Mouse (Mus musculus) midbrain, embryonic 11.5 days (tissue): ENCODE results near the gene Cpne7. TPM values are rescaled to one million over a fixed set of nuclear protein-coding genes. Genes with fewer than 3 reads are reported as not detected.

ENCODE experiments used
- ATAC-seq: fragments of 200-750 bp; cut with Nextera tagmentation; 2 replicates; pipeline ENCODE4 v1.8.0; 2017; ENCODE audit warnings: moderate TSS enrichment, moderate library complexity; ENCODE audit not compliant: low FRiP score
- DNase-seq: peaks from one replicate; pipeline ENCODE4 v3.0.0; 2015; ENCODE audit warnings: low spot score; ENCODE audit errors: missing footprints
- H3K27ac ChIP-seq: fragments of 300-500 bp; sonication (generic); 2 replicates; pipeline ENCODE4 v1.5.1; 2014; ENCODE audit warnings: low read depth, low read length
- H3K27me3 ChIP-seq: fragments of 300-500 bp; sonication (generic); 2 replicates; pipeline ENCODE4 v1.6.1; 2014; ENCODE audit warnings: mild to moderate bottlenecking, low read length, moderate library complexity, mixed read lengths; ENCODE audit not compliant: control insufficient read depth, insufficient read depth
- H3K36me3 ChIP-seq: fragments of 300-500 bp; sonication (generic); 2 replicates; pipeline ENCODE4 v1.6.1; 2014; ENCODE audit warnings: mild to moderate bottlenecking, low read length, moderate library complexity, mixed read lengths; ENCODE audit not compliant: control insufficient read depth, insufficient read depth
- H3K4me1 ChIP-seq: fragments of 300-500 bp; sonication (generic); 2 replicates; pipeline ENCODE4 v1.6.1; 2014; ENCODE audit warnings: low read length; ENCODE audit not compliant: control insufficient read depth, insufficient read depth
- H3K4me2 ChIP-seq: fragments of 300-500 bp; sonication (generic); 2 replicates; pipeline ENCODE4 v1.6.1; 2014; ENCODE audit warnings: mild to moderate bottlenecking, moderate library complexity
- H3K4me3 ChIP-seq: fragments of 300-500 bp; sonication (generic); 2 replicates; pipeline ENCODE4 v1.5.1; 2014; ENCODE audit warnings: low read depth, low read length
- H3K9ac ChIP-seq: fragments of 300-500 bp; sonication (generic); 2 replicates; pipeline ENCODE4 v1.6.1; 2014; ENCODE audit warnings: low read length
- H3K9me3 ChIP-seq: fragments of 300-500 bp; sonication (generic); 2 replicates; pipeline ENCODE4 v1.6.1; 2016; ENCODE audit warnings: low read length; ENCODE audit not compliant: control insufficient read depth
- WGBS: fragments of 180-500 bp; shearing (Covaris S2); extraction: QIAGEN DNeasy Blood & Tissue Kit; methylation state at CpG from one replicate; pipeline ENCODE4 v1.1.7; 2014; 5-methylcytosine and 5-hydroxymethylcytosine counted together
- polyA plus RNA-seq: library from polyadenylated mRNA; unstranded; fragments of >200 nt; fragmentation: Nextera tagmentation; extraction: Ambion mirVana; gene quantifications from 2 replicates; pipeline ENCODE4 v1.2.1, GENCODE M21; 2014

Gene Cpne7
- polyA plus RNA-seq, 1 experiment from 2014 or later: 0.07 TPM

- DNase-seq (peak; percentile 70), ATAC-seq (no peak)
- no peak overlapping the region for H3K4me3 ChIP-seq
- H3K27ac ChIP-seq: no peak overlapping the region
- H3K4me1 ChIP-seq: peaks cover under 1% of the 10 kb centered on the region; the same call in 1 of the 2 replicates
- WGBS: 91% methylated on average over 5 of the region's 5 CpGs
- H3K9ac ChIP-seq: no peak overlapping the region
- H3K27me3 ChIP-seq: no peaks in the 10 kb centered on the region
- H3K4me2 ChIP-seq: no peak overlapping the region
- H3K9me3 ChIP-seq: no peaks in the 10 kb centered on the region
- H3K36me3 ChIP-seq: peaks cover 7% of the 10 kb centered on the region; the same call in 1 of the 2 replicates
Observed at GRCm38 (mm10) chr8:123108953-123109352, 8.2 kb upstream of the Cpne7 start.

GRCm38 (mm10) chr8:123110649-123111048 lies 6.5 kb upstream of the Cpne7 start:
- H3K4me1 ChIP-seq: no peaks in the 10 kb centered on the region
- peaks cover 1% of the 10 kb centered on the region for H3K27me3 ChIP-seq
- DNase-seq (peak; percentile 94), ATAC-seq (0 out of 2 replicates have a peak, but pooled peaks have one; percentile 48)
- H3K4me2 ChIP-seq: no peak overlapping the region
- H3K9me3 ChIP-seq: no peaks in the 10 kb centered on the region
- H3K9ac ChIP-seq: no peak overlapping the region
- no peaks in the 10 kb centered on the region for H3K36me3 ChIP-seq
- no peak overlapping the region for H3K27ac ChIP-seq
- 24% methylated on average over 4 of the region's 4 CpGs for WGBS
- no peak overlapping the region for H3K4me3 ChIP-seq

- no peak overlapping the region for H3K4me2 ChIP-seq
- 85% methylated on average over 9 of the region's 9 CpGs for WGBS
- ATAC-seq: no peak
Observed at GRCm38 (mm10) chr8:123112892-123113291, 4.3 kb upstream of the Cpne7 start.

GRCm38 (mm10) chr8:123113908-123114469 lies 3.2 kb upstream of the Cpne7 start:
- Histone ChIP-seq H3K27me3 (peaks cover 35% of the 10 kb centered on the region), H3K27ac (no peak overlapping the region), H3K4me3 (no peak overlapping the region), H3K9me3 (no peaks in the 10 kb centered on the region), H3K4me2 (no peak overlapping the region), H3K36me3 (no peaks in the 10 kb centered on the region), H3K4me1 (peaks cover 8% of the 10 kb centered on the region), H3K9ac (no peak overlapping the region)
- DNase-seq (peak; percentile 26), ATAC-seq (no peak)
- WGBS: 78% methylated on average over 2 of the region's 2 CpGs

More at GRCm38 (mm10) chr8:123112892-123113291, 4.3 kb upstream of the Cpne7 start:
- H3K4me3 ChIP-seq: no peak overlapping the region
- no peaks in the 10 kb centered on the region for H3K9me3 ChIP-seq
- peaks cover 24% of the 10 kb centered on the region for H3K27me3 ChIP-seq
- no peak overlapping the region for H3K9ac ChIP-seq
- H3K4me1 ChIP-seq: peaks cover 8% of the 10 kb centered on the region
- H3K36me3 ChIP-seq: no peaks in the 10 kb centered on the region
- no peak for DNase-seq
- no peak overlapping the region for H3K27ac ChIP-seq

DNA sequence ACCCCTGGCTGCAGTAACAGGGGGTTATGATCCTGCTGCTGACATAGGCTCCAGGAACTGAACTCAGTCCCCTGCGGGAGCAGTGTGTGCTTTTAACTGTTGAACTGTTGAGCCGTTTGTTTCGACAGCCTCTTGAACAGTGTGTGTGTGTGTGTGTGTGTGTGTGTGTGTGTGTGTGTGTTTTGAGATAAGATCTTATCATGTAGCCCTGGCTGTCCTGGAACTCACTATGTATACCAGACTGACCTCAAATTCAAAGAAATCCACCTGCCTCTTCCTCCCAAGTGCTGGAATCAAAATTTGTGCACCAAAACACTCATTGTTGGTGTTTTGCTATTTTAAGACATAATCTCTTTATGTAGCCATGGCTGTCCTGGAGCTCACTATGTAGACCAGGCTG lies 2.5 kb upstream of the Cpne7 start:
- H3K27me3 ChIP-seq: peaks cover 36% of the 10 kb centered on the region

GRCm38 (mm10) chr8:123117744-123118143 lies 570 bp downstream of the Cpne7 start:
- 2% methylated on average over 17 of the region's 17 CpGs for WGBS
- H3K4me3 ChIP-seq: peak overlapping the region; percentile 40
- H3K4me2 ChIP-seq: peak overlapping the region; percentile 71
- DNase-seq (peak; percentile 94), ATAC-seq (no peak)
- H3K9me3 ChIP-seq: no peaks in the 10 kb centered on the region
- H3K27ac ChIP-seq: no peak overlapping the region
- H3K27me3 ChIP-seq: peaks cover 36% of the 10 kb centered on the region
- peaks cover 8% of the 10 kb centered on the region for H3K4me1 ChIP-seq
- peak overlapping the region; percentile 36; the same call in 1 of the 2 replicates for H3K9ac ChIP-seq
- H3K36me3 ChIP-seq: no peaks in the 10 kb centered on the region

More for the DNA sequence above, 2.5 kb upstream of the Cpne7 start:
- 77% methylated on average over 3 of the region's 3 CpGs for WGBS
- Histone ChIP-seq H3K9ac (no peak overlapping the region), H3K4me2 (no peak overlapping the region), H3K9me3 (no peaks in the 10 kb centered on the region), H3K4me3 (no peak overlapping the region), H3K4me1 (peaks cover 8% of the 10 kb centered on the region), H3K36me3 (no peaks in the 10 kb centered on the region), H3K27ac (no peak overlapping the region)
- DNase-seq: peak; percentile 71
- ATAC-seq: no peak

GRCm38 (mm10) chr8:123122059-123122458 lies 4.9 kb downstream of the Cpne7 start:
- no peak for DNase-seq

GRCm38 (mm10) chr8:123122670-123123069 lies 5.5 kb downstream of the Cpne7 start:
- Histone ChIP-seq H3K4me2 (no peak overlapping the region), H3K27me3 (peaks cover 14% of the 10 kb centered on the region)
- 81% methylated on average over 5 of the region's 5 CpGs for WGBS

More at GRCm38 (mm10) chr8:123122059-123122458, 4.9 kb downstream of the Cpne7 start:
- H3K4me3 ChIP-seq: no peak overlapping the region
- peaks cover 7% of the 10 kb centered on the region for H3K4me1 ChIP-seq
- no peaks in the 10 kb centered on the region for H3K36me3 ChIP-seq
- no peak for ATAC-seq
- no peak overlapping the region for H3K4me2 ChIP-seq
- H3K27ac ChIP-seq: no peak overlapping the region
- no peaks in the 10 kb centered on the region for H3K9me3 ChIP-seq
- peaks cover 20% of the 10 kb centered on the region for H3K27me3 ChIP-seq
- 77% methylated on average over 9 of the region's 9 CpGs for WGBS
- H3K9ac ChIP-seq: no peak overlapping the region

DNA sequence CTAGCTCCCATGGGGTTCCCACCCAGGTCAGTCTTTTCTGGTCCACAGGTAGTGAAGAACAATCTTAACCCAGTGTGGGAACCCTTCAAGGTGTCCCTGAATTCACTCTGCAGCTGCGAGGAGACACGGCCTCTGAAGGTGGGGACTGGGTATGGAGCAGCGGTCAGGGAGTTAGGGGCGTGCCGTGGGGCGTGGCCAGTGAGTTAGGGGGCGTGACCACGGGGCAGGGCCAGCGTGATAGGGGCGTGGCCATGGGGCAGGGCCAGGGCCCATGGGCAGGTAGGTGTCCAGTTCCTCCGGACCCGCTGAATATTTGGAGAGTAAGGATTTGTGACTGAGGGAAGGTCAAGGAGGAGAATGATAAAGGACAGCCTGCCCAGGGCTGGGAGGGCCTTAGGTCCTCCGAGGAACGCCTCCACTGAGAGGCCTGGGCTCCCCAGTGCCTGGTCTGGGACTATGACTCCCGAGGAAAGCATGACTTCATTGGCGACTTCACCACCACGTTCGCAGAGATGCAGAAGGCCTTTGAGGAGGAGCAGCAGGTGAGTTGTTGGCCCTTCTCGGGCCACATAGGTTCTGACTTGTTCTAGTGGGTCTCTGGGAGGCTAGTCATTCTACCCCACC lies 9.1 kb downstream of the Cpne7 start:
- peak; percentile 58; the same call in 1 of the 2 replicates for ATAC-seq
- no peaks in the 10 kb centered on the region for H3K36me3 ChIP-seq
- no peaks in the 10 kb centered on the region for H3K4me1 ChIP-seq
- no peaks in the 10 kb centered on the region; the same call in 1 of the 2 replicates for H3K27me3 ChIP-seq
- WGBS: 6% methylated on average over 19 of the region's 19 CpGs
- H3K9me3 ChIP-seq: no peaks in the 10 kb centered on the region
- no peak overlapping the region for H3K27ac ChIP-seq
- no peak overlapping the region for H3K4me2 ChIP-seq
- no peak overlapping the region for H3K4me3 ChIP-seq
- H3K9ac ChIP-seq: no peak overlapping the region
- peak; percentile 91 for DNase-seq

More at GRCm38 (mm10) chr8:123122670-123123069, 5.5 kb downstream of the Cpne7 start:
- no peak for DNase-seq
- Histone ChIP-seq H3K36me3 (no peaks in the 10 kb centered on the region), H3K9ac (no peak overlapping the region), H3K9me3 (no peaks in the 10 kb centered on the region), H3K27ac (no peak overlapping the region), H3K4me1 (peaks cover 1% of the 10 kb centered on the region), H3K4me3 (no peak overlapping the region)
- no peak for ATAC-seq
